Mouse (Mus musculus): ENCODE results near the gene Sumf1.
A peak's percentile ranks its signal among the peaks of the same experiment; 100 is the strongest.

DNA sequence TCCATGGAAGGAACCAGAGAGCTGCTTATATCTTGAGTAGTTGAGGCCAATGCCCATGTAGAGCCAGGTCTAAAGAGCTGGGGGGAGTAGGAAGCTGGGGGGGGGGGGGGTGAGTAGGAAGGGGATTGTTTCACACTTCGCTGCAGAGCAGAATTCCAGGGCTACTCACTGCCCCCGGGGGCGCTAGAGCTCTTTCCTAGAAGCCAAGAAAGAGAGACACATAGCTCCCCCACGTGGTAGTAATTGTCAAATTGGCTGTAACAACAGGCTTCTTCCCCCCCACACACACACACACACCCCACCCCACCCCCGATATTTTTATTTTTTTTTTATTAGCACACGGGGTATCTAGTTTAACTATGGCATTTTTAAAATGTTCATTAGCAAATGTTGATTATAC is 119.8 kb downstream of the Sumf1 start:
- TF ChIP-seq POLR2A (IDR thresholded peaks at IDR 0.05; ENCODE audit: insufficient read depth, low read depth, low read length) = no peak
- peak; percentile 60 for TF ChIP-seq CTCF (IDR thresholded peaks at IDR 0.05)
- no peak for TF ChIP-seq EP300 (IDR thresholded peaks at IDR 0.05; ENCODE audit: insufficient read depth, low read depth, low read length)
